Mouse (Mus musculus) kidney, adult 9 months (tissue): ENCODE results near the gene Polr1c.
A peak's percentile ranks its signal among the peaks of the same experiment; 100 is the strongest.

ENCODE experiments used
- DNase-seq: peaks from one replicate; pipeline ENCODE4 v3.0.0; 2022

Gene Polr1c

DNA sequence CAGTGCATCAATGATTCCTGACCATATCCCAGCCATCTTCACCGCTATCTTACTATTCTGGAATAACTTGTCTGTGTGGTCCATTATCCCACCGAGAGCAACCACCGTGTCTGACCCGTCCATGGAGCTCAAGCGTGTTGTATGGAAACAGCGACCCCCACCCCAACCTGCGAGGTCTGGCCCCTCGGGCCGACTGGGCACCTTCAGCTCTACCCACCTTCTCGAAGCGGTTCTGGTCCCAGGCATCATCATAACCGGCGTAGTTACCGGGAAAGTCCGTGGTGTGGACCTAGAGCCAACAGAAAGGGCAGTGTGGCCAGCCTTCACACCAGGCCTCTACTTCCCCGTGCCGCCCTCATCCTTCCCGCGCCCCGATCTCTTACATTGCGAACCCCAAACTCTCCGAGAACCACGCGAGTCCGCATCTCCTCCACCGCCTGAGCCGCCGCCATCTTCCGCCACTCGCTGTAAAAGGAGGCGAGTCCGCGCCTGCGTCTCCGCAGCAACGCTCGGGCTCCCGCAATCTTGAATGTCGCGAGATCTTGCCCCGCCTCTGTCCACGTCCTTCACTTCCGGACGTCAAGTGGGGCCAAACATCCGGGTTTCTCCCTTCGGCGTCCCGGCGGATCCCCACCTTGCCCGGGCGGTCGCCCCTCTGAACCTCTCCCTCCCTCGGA lies at the start of gene Polr1c, which contains the start of gene Yipf3:
Gene Polr1c (minus strand): TSS at position 543 of the 677 bp plus-strand sequence.
Gene Yipf3 (plus strand): TSS at position 569 of the 677 bp plus-strand sequence.
- DNase-seq = peak; percentile 96

DNA sequence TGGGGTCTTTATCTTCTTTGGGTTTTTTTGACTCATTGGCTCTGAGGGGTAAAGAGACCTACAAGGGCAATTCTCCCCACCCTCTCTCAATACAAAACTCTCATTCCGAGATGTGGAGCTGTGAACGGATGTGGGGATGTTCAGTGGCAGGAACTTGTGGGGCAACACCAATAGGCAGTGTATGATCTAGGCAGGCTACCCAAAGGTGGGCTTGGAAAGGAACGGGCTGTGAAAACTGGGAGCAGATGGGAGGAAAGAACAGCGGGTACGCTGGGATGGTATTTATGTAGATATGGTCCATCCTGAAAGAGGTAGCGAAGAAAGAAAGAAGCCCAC lies 49.1 kb upstream of the Polr1c start:
- DNase-seq = no peak

DNA sequence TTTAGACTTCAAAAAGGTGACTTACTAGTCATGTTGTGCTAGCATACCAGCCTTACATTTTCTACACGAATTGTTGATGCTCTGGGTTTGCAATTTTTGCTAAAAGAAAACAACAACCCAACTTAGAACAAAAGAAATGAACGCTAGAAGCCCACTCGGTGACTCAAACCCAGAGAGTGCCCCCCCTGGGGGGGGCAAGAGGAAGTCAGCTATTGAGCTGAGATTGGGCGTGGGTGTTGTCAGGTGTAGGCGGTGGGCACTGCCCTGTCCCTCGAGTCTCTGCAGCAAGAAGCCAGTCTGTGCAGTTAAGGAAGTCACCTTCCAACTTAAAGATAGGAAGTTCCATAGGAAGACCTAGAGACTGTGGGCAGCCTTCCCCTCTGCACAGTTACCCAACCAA lies 48.7 kb upstream of the Polr1c start:
- DNase-seq = no peak

DNA sequence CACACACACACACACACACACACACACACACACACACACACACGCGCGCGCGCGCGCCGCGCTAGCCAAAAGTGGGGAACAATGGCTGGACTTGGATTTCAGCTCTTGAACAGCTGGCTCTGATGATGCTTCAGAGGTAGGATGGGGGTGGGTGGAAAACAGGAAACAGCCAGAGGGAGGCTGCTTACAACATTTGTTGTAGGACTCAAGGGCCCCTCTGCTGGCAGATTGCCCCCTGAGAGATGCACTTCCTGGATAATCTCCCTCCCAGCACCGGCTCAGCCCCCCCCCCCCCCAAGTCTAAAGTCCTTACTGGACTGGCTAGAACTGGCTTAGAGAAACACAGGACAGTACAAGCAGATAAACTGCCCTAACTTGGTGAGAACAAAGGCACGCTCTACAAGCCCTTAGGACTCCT lies 39.8 kb upstream of the Polr1c start:
- DNase-seq = peak; percentile 70

DNA sequence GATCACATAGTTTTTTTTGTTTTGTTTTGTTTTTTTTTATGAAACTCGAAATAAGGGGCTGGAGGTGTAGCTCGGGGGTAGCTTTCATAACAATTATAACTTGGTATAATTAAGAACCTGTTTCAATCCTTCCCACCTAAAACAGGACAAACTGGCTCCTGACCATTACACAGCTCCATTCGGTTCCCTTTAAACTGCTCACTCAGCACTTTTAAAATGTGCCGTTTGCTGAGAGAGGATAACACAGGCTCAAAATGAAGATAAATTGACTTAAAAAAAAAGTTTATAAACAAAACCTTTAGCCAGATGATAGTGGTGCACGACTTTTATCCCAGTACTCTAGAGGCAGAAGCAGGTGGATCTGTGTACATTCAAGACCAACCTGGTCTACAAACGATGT lies 37.6 kb upstream of the Polr1c start:
- DNase-seq = no peak

DNA sequence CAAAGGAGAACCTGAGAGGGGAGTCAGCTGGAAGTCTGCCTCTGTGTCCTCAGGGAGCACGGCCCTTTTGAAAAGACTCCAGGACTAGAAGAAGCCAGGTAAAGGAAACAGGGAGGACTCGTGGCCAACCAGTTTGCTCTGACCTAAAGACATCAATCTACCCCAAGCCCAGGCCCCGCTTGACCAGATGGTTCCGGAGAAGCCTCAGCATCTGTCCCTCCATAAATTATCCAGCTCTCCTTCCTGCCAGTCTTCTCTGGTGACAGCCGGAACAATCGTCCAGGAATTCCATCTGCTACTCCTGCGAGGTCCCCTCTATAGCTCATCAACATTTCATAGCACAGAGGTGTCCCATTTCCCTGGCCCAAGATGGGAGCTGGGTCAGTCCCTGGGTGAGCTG lies 36.8 kb upstream of the Polr1c start:
- DNase-seq = no peak

DNA sequence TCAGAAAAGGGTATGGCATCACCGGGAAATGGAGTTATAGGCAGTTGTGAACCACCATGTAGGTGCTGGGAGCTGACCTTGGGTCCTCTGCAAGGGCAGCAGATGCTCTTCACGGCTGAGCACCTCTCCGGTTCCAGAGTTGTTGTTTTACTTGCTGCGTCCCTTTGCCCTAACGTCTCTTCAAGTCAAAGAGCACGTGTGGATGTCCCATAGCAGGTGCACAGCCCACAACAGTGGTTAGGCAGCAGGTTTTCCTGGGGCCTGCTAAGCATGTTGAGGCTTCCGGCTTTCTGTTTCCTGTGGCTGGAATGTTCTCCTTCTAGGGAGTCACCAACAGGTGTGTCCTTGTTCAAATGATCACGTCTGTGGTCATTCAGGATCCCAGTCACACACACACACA lies 36.1 kb upstream of the Polr1c start:
- DNase-seq = peak; percentile 66

DNA sequence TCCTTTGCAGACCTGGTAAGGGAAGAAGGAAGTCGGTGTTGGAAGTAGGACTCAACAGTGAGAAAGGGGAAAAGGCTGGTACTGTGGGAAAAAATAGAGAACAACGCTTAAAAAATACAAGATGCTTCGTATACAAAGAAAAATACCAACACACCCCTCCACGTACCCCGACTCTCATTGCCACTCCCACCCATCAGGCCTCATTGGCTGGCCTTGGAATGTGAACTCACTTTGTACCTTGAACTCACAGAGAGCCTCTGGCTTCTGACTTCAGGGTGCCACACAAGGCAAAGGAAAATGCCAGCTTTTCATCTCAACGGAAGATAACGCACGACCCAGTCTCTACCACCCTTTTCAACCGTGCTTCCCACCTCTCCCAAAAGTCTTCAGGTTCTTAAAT lies 35.3 kb upstream of the Polr1c start:
- peak; percentile 69 for DNase-seq

DNA sequence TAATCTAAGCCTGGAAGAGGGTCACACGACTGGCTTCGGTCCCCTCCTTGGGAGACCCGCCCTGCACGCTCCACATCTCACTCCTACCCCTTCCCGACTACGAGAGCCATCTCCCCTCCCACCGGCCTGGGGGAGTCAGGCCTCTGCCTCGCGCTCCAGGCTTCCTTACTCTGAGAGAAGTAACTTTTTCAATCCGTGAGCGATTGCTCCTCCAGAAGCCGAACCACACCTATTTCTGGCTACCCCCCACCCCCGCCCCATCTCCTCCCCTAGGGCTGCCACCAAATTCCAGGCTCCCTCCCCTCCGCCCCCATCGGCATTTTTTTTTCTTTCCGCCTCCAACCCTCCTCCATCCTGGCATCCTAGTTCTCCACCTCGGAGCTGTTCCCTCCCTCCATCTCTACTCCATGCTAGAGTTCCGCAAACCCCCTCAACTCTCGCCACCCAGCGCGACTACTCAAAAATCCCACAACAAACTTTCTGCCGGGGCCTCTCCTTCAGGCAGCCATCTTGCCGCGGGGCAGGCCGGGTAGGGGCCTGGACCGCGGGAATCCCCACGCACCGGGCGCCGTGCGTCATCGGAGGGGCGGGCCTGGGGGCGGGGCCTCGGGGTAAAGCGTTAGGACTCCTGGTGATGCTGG lies 34.7 kb upstream of the Polr1c start, which contains the start of gene Tjap1:
Gene Tjap1 (minus strand): TSS at position 544 of the 641 bp plus-strand sequence.
- DNase-seq = peak; percentile 84

DNA sequence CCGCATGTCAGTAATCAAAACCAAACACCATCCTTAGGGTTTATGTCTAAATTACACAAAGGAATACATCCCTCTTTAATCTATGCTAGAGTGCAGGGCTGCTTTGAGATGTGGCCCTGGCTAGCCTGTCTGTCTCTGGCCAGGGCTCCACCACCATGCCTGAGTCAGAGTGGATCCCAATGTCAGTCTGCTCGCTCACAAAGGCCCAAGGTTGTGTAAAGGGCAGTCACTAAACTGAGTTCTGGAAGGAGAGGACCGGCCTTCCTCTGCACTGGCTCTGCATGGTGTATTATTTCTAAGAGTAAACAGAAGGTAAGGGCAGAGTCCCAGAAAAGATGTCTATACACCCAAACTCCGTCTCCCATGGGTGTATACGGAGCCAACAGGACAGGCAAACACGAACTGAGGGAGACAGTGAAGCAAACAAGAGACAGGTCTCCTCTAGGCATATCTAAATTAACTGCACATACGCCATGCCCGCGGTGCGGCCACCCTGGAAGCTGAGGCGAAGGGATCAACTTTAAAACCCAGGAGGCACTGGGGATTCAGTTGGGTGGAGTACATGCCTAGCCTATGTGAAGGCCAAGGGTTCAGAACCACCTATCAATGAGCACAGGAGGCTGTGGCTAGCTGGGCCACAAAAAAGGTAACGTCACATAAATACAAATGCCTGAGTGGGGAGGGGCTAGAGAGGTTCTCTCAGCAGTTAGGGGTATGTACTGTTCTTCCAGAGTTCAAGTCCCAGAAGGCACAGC lies 30.3 kb upstream of the Polr1c start:
- no peak for DNase-seq

DNA sequence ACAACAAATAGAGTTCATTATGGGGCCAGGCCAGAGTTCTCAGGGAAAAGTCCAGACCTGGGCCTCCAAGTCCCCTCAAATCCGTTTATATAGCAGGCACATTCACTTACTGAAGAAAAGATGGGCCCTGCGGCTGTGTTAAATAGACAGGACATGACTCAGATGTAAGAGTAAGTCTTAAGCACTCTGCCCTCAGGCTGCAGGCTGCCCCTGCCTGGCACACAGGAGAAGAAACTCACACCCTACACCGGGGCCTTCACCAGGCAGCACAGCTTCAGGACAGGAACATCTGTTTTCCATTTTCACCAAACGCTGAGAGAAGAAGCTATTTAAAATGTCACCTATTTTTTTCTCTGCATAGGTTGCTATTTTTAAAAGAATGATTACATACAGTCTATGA lies 29.7 kb upstream of the Polr1c start:
- no peak for DNase-seq

DNA sequence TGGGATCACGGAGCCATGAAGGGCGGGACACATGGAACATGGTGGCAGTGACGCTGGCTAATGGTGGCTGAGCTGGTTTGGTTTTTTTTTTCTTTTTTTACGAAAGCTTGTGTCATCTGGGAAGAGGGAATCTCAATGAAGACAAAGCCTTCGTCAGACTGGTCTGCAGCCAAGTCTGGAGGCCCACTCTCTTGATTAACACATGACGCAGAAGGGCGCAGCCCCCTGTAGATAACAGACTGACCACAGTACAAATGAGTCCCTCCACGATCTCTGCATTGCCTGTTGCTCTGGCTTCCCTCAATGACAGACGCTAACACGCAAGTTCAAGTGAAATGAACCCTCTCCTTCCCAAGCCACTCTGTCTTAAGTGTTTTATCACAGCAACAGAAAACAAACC lies 27.7 kb upstream of the Polr1c start:
- DNase-seq = no peak

DNA sequence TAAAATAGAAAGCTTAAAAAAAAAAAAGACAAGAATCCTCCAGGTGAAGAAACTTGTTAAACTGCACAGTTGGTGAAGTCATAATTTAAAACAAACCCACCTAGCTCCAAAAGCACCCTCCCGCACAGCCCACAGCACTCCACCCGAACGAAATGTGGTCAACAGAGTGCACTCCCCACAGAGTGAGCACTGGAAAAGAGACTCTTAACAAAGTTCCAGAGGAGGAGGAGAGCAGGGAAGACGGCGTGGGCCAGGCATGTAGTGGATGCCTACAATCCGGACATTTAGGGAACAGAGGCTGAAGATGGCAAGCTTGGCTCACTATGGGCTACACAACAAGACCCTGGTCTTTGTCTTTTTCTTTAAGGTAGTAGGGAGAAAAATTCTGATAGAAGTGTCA lies 27.2 kb upstream of the Polr1c start:
- no peak for DNase-seq

DNA sequence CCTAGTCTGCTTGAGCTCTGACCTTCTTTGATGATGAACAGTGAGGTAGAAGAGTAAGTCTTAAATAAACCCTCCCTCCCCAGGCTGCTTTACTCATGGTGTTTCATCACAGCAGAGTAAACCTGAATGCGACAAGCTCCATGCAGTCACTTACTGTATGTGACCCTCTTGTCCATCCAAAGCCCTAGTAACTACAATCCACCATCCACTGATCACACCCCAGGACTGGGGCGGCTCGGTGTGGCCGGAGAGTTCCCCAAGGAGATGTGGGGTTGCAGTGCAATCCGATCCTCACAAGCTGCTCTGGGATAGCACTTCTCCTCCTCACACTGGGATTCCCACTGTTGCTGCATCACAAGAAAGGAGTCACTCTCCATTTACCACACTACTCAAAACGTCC lies 26.6 kb upstream of the Polr1c start:
- DNase-seq = no peak

DNA sequence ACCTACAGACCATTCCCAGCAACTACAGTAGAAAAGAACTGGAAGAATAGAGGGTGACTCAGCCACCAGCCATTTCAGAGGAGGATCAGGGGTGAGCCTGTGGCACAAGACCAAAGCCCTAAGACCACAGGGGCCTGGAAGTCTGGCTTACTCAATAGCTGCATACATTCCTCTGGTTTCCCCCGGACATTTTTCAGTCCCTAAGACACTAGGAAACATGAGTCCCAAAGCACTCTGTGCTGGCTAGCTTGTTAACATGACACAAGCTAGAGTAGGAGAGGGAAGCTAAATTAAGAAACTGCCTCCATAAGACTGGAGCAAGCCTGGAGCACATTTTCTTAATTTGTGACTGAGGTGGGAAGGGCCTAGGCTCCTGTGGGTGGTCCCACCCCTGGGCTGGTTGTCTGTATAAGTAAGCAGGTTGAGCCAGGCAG lies 26.0 kb upstream of the Polr1c start:
- no peak for DNase-seq

DNA sequence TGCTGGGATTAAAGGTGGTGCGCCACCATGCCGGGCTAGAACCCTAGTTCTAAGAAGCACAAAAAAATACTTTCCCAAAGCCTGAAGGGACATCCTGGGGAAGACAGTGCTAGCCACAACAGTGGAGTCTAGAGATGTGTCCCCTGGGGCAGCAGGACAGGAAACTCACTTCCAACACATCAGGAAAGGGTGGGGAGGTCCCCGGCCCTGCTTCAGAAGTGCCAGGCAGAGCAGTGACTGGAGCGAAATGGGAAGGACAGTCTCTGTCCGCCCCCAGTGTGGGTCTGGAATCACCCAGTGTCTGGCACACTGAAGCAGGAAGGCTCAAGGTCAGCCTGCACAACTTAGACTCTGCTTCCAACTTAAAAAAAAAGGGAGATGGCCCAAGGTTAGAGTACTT lies 24.8 kb upstream of the Polr1c start:
- peak; percentile 56 for DNase-seq

DNA sequence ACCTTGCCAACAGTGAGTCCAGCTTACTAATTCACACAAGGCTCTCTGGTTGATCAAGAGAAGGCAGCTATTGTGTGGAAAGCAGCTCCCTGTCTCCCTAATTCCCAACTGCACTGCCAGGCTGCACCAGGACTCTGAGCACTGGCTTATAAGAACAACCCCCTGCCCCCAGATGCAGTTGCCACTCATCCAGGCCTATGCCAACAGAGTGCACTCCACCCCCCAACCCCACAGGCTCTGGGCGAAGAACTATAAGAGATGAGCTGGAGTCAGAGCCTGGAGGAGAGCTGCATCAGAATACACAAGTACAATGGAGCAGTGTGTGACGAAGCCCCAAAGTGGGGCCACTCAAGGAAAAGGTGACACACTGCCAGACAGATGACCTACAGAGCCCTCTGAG lies 24.2 kb upstream of the Polr1c start:
- DNase-seq = no peak

DNA sequence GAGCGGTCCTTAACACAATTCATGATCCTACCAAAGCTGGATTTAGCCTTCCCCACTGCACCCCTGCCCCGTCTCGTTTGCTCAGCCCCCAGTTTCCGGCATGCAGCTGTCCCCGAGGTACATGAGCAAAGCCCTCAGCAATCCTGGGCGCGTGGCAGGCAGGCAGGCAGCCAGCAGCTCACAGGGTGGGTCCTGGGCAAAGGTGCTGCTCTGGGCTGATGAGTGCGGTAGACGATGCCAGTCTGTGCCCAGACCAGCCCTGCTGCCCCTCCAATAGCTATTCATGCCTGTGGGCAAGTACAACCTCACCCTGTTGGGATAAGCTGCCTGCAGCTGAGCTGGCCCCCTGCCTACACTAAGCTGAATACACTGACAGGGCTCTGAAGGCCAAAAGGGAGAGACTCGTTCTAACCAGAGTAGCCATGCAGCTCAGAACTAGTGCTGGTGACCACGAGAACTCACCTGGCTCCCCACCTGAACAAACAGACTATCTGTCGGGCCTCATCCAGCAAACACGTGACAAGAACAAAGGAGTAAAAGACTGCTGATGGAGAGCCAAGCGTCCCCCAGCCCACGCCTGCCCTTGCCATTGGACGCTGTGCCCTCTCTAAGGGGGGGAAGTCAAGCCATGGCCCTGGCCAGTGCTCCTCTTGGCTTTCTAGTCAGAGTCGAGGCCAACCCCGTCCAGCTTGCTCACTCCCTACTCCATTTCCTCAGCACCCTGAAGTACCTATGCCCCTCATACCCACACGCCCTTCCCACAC lies 22.1 kb upstream of the Polr1c start:
- DNase-seq = peak; percentile 60

DNA sequence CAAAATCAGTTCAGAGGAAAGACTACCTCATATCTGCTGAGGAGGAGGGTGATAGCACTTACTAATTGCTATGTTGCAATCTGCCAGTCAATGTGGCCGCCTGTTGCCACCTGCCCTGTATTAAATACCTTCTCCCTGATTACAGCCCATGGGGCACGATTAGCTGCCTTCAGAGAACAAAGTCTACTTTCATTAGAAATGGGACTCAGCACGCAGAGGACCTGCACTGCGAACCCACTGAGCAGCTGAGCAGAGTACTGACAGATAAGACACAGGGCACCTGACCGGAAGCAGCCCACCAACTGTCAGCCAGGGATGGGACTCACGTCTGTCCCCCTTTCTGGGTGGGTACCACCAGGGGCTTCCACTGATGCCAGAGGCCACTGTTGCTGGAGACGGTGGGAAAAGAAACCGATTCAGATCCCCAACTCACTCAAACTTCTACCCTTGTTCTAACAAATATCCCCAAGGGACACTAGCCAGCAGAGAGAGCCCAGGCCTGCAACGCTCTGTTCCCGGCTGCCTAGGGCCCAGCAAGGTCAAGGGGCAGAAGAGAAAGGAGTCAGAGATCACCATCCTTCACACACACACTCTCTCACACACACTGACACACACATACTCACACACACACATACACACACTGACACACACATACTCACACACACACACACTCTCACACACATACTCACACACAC lies 20.3 kb upstream of the Polr1c start:
- no peak for DNase-seq

DNA sequence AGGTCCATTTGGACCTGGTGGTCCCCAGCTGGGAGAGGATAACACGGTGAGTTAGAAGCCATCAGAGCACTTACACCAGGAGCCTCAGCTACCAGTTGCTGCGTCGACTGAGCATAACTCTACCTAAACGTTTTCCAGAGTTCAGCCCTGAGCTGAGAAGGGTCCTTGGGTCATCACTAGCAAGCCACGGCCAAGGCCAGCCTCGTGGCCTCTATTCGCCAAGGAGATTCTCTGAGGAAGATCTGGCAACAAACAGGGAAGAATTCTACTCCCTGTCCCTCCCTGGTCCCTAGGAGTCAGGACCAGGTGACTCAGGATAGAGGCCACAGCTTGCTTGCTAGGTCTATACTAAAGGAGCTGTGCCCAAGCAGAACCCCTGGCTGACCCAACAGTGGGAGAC lies 19.7 kb upstream of the Polr1c start:
- no peak for DNase-seq

DNA sequence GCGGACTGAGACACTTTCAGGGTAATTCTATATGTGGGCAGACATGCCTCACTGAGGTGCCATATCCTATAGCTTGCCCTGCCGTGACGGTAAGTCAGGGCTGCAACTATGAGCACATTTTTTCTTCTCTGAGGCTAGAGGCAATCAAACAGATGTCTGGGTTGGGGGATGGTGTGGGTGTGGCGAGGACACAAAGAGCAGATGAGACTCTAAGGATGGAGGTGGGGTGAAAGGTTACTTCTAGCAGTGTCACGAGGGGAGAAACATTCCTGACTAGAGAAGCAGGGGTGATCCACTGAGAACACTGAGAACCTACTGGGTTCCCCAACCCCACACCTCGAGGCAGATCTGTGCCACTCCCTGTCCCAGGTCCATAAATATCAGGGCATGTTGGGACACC lies 19.1 kb upstream of the Polr1c start:
- DNase-seq = no peak

DNA sequence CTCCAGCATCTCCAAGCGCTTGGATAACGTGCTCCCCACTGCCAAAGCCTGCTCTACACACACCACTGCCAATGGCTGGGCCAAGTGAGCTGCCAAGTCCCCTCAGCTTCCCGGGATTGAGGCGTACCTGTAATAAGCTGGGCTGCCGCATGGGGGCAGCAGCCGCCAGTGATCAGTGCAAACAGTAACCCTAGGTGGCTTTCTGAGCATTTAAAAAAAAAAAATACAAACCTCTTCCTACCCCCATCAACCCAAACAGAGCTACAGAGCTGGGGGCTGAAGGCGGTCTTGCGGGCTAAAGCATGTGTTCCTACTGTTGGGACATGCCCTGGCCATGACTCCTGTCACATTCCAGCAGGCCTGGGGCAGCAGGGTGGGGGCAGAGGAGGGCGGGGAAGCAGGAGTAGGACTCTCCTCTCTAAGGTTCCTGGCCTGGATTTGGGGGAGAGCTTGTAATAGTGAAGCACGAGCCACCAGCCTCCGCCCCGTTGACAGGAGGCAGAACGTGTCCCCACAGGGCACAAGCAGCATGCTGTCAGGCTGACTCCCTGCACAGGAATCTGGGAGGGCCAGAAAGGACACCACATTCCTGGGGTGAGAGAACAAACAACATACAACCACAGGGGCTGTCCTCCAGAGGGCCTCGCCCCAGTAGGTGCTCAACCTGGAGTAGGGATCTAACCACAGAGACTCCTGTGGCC lies 18.2 kb upstream of the Polr1c start:
- DNase-seq = peak; percentile 81
